Mouse (Mus musculus): Measurements from ENCODE around the gene Ndufaf1. TPM values are rescaled to one million over a fixed set of nuclear protein-coding genes. Genes with fewer than 3 reads are reported as not detected.
A peak's percentile ranks its signal among the peaks of the same experiment; 100 is the strongest.

The Ndufaf1 gene
- 8.1 and 13.1 TPM in 2 replicates for polyA plus RNA-seq (2012; rRNA removed)

GRCm38 (mm10) chr2:119662220-119663182 is at the start of gene Ndufaf1:
Gene Ndufaf1 (minus strand): TSS chr2:119662827.
- H3K27ac ChIP-seq (ENCODE audit: insufficient read depth, low read depth, low read length): peak within 1 kb of the TSS; percentile 82
- H3K27me3 ChIP-seq (replicated peaks; ENCODE audit: control insufficient read depth, insufficient read depth, low read length): no peaks in the 10 kb centered on the region
- no peak for TF ChIP-seq CTCF (conservative IDR thresholded peaks at IDR 0.05; ENCODE audit: insufficient read depth, insufficient read length, low read depth, low read length)
- no peak for TF ChIP-seq POLR2A (IDR thresholded peaks at IDR 0.05; ENCODE audit: low read depth, low read length)
- peak; percentile 90 for DNase-seq
- peak within 1 kb of the TSS; percentile 100 for H3K4me3 ChIP-seq (ENCODE audit: insufficient read depth, low read depth, low read length)
- H3K36me3 ChIP-seq (ENCODE audit: control insufficient read depth, insufficient read depth, low read length): no peaks in the 10 kb centered on the region; the same call in 1 of the 2 replicates
- 1% methylated on average over 44 of the region's 44 CpGs for WGBS
- H3K4me1 ChIP-seq (ENCODE audit: control insufficient read depth, insufficient read depth, low read length): no peaks in the 10 kb centered on the region; the same call in 1 of the 2 replicates

GRCm38 (mm10) chr2:119710011-119710410 is 47.4 kb upstream of the Ndufaf1 start:
- no peak overlapping the region for H3K27ac ChIP-seq (ENCODE audit: insufficient read depth, low read depth, low read length)
- no peaks in the 10 kb centered on the region for H3K4me1 ChIP-seq (ENCODE audit: control insufficient read depth, insufficient read depth, low read length)
- H3K27me3 ChIP-seq (replicated peaks; ENCODE audit: control insufficient read depth, insufficient read depth, low read length): no peaks in the 10 kb centered on the region
- H3K36me3 ChIP-seq (ENCODE audit: control insufficient read depth, insufficient read depth, low read length): peaks cover 10% of the 10 kb centered on the region
- TF ChIP-seq CTCF (conservative IDR thresholded peaks at IDR 0.05; ENCODE audit: insufficient read depth, insufficient read length, low read depth, low read length) (no peak), POLR2A (IDR thresholded peaks at IDR 0.05; ENCODE audit: low read depth, low read length) (no peak)
- H3K4me3 ChIP-seq (ENCODE audit: insufficient read depth, low read depth, low read length): no peak overlapping the region
- DNase-seq: no peak
- 93% methylated on average over 3 of the region's 3 CpGs for WGBS

- Histone ChIP-seq H3K4me3 (ENCODE audit: insufficient read depth, low read depth, low read length) (no peak overlapping the region), H3K27ac (ENCODE audit: insufficient read depth, low read depth, low read length) (no peak overlapping the region), H3K27me3 (replicated peaks; ENCODE audit: control insufficient read depth, insufficient read depth, low read length) (no peaks in the 10 kb centered on the region), H3K4me1 (ENCODE audit: control insufficient read depth, insufficient read depth, low read length) (no peaks in the 10 kb centered on the region), H3K36me3 (ENCODE audit: control insufficient read depth, insufficient read depth, low read length) (peaks cover 12% of the 10 kb centered on the region)
- TF ChIP-seq POLR2A (IDR thresholded peaks at IDR 0.05; ENCODE audit: low read depth, low read length) (no peak), CTCF (conservative IDR thresholded peaks at IDR 0.05; ENCODE audit: insufficient read depth, insufficient read length, low read depth, low read length) (no peak)
- 82% methylated on average over 3 of the region's 3 CpGs for WGBS
- no peak for DNase-seq
Measured at GRCm38 (mm10) chr2:119707676-119708075, 45.0 kb upstream of the Ndufaf1 start.

- no peaks in the 10 kb centered on the region for H3K4me1 ChIP-seq (ENCODE audit: control insufficient read depth, insufficient read depth, low read length)
- WGBS: 94% methylated on average over 2 of the region's 2 CpGs
- no peak overlapping the region for H3K27ac ChIP-seq (ENCODE audit: insufficient read depth, low read depth, low read length)
- DNase-seq: no peak
- peaks cover 6% of the 10 kb centered on the region for H3K36me3 ChIP-seq (ENCODE audit: control insufficient read depth, insufficient read depth, low read length)
- H3K4me3 ChIP-seq (ENCODE audit: insufficient read depth, low read depth, low read length): no peak overlapping the region
- TF ChIP-seq POLR2A (IDR thresholded peaks at IDR 0.05; ENCODE audit: low read depth, low read length): no peak
- no peak for TF ChIP-seq CTCF (conservative IDR thresholded peaks at IDR 0.05; ENCODE audit: insufficient read depth, insufficient read length, low read depth, low read length)
- no peaks in the 10 kb centered on the region for H3K27me3 ChIP-seq (replicated peaks; ENCODE audit: control insufficient read depth, insufficient read depth, low read length)
Measured at GRCm38 (mm10) chr2:119703171-119703570, 40.5 kb upstream of the Ndufaf1 start.

GRCm38 (mm10) chr2:119699962-119700361 is 37.3 kb upstream of the Ndufaf1 start:
- Histone ChIP-seq H3K4me1 (ENCODE audit: control insufficient read depth, insufficient read depth, low read length) (no peaks in the 10 kb centered on the region), H3K4me3 (ENCODE audit: insufficient read depth, low read depth, low read length) (no peak overlapping the region), H3K27ac (ENCODE audit: insufficient read depth, low read depth, low read length) (no peak overlapping the region), H3K36me3 (ENCODE audit: control insufficient read depth, insufficient read depth, low read length) (peaks cover 2% of the 10 kb centered on the region; the same call in 1 of the 2 replicates), H3K27me3 (replicated peaks; ENCODE audit: control insufficient read depth, insufficient read depth, low read length) (no peaks in the 10 kb centered on the region)
- DNase-seq: no peak
- 95% methylated on average over 3 of the region's 3 CpGs for whole genome bisulfite sequencing
- no peak for TF ChIP-seq CTCF (conservative IDR thresholded peaks at IDR 0.05; ENCODE audit: insufficient read depth, insufficient read length, low read depth, low read length)
- no peak for TF ChIP-seq POLR2A (IDR thresholded peaks at IDR 0.05; ENCODE audit: low read depth, low read length)

DNA sequence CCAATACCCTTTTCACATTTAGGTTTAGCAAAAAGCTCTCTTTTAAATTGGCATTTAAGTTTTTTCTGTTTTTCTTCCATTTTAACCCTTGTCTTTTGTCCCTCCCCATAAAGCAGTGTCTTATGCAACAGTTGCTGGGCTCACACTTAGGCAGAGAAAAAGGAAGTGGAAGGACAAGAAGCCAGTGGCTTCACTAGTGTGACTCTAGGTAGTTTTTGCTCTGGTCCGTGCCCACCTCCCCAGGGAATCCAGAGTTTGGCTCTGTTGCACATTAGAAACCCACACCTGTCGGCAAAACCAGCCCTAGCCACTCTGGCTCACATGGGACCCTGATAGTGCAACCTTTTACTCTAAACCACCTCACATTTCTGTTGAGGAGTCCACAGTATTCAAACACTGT is 35.8 kb upstream of the Ndufaf1 start:
- DNase-seq: no peak
- no peak overlapping the region for H3K27ac ChIP-seq (ENCODE audit: insufficient read depth, low read depth, low read length)
- no peak overlapping the region for H3K4me3 ChIP-seq (ENCODE audit: insufficient read depth, low read depth, low read length)
- no peaks in the 10 kb centered on the region for H3K27me3 ChIP-seq (replicated peaks; ENCODE audit: control insufficient read depth, insufficient read depth, low read length)
- 0 out of 2 replicates have a peak, but pooled peaks cover 1% of the 10 kb centered on the region for H3K36me3 ChIP-seq (ENCODE audit: control insufficient read depth, insufficient read depth, low read length)
- 88% methylated on average over 2 of the region's 2 CpGs for WGBS
- H3K4me1 ChIP-seq (ENCODE audit: control insufficient read depth, insufficient read depth, low read length): no peaks in the 10 kb centered on the region
- TF ChIP-seq POLR2A (IDR thresholded peaks at IDR 0.05; ENCODE audit: low read depth, low read length) (no peak), CTCF (conservative IDR thresholded peaks at IDR 0.05; ENCODE audit: insufficient read depth, insufficient read length, low read depth, low read length) (no peak)

GRCm38 (mm10) chr2:119696111-119696510 is 33.5 kb upstream of the Ndufaf1 start:
- Histone ChIP-seq H3K36me3 (ENCODE audit: control insufficient read depth, insufficient read depth, low read length) (0 out of 2 replicates have a peak, but pooled peaks cover 1% of the 10 kb centered on the region), H3K4me3 (ENCODE audit: insufficient read depth, low read depth, low read length) (no peak overlapping the region), H3K4me1 (ENCODE audit: control insufficient read depth, insufficient read depth, low read length) (no peaks in the 10 kb centered on the region), H3K27me3 (replicated peaks; ENCODE audit: control insufficient read depth, insufficient read depth, low read length) (no peaks in the 10 kb centered on the region), H3K27ac (ENCODE audit: insufficient read depth, low read depth, low read length) (no peak overlapping the region)
- DNase-seq: peak; percentile 57
- 38% methylated on average over 1 of the region's 1 CpGs for WGBS
- TF ChIP-seq CTCF (conservative IDR thresholded peaks at IDR 0.05; ENCODE audit: insufficient read depth, insufficient read length, low read depth, low read length) (no peak), POLR2A (IDR thresholded peaks at IDR 0.05; ENCODE audit: low read depth, low read length) (no peak)

Data from kidney, adult 2 months (tissue).